Mouse (Mus musculus): ENCODE results near the gene Masp2. TPM values are rescaled to one million over a fixed set of nuclear protein-coding genes. Genes with fewer than 3 reads are reported as not detected.

Gene Masp2
- total and polyA plus RNA-seq, 2 experiments from 2014 or later, result not detected

DNA sequence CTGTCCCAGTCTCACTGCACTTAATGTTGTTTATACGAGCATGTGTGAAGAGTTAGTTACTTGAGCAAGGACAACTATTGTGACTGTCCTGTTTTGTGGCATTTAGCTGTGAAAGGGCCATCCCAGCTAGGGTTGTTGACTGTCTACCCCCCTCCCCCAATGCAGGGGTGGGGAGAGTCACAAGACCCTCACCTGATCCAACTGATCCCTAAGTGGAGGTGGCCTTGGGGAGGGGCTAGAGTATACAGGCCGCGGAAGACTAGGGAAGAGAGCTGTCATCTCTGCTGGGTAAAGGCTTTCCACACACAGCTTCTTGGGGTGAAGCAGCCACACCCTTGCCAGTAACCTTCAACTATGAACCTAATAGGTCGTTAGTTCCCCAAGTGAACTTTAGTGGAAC lies 2.0 kb upstream of the Masp2 start:
- WGBS, result 80% methylated on average over 4 of the region's 4 CpGs
- no peak for TF ChIP-seq CTCF (IDR thresholded peaks at IDR 0.05; ENCODE audit: low read depth)
- peaks cover 17% of the 10 kb centered on the region for H3K36me3 ChIP-seq (replicated peaks; ENCODE audit: control insufficient read depth, insufficient read depth, low read length)

DNA sequence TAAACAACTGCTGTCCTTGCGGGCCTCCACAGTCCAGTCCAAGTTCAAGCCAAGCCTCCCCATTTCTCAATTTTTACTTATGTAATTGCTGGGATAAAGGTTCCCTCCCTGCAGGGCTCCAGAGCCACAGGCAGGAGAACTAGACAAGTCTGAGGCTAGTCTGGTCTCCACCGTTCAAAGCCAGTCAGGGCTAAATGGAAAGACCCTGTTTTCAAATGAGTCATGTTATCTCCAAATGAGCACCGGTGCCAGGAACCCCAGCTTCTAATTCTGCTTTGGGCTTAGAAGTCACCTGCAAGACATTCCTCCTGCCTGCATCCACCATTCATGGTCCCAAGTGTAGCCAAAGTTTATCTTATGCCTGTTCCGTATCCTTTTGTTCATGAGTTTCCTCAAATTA lies 483 bp upstream of the Masp2 start:
- no peaks in the 10 kb centered on the region for H3K9me3 ChIP-seq (replicated peaks; ENCODE audit: control insufficient read depth, low read length)
- H3K36me3 ChIP-seq (replicated peaks; ENCODE audit: control insufficient read depth, insufficient read depth, low read length), result peaks cover 2% of the 10 kb centered on the region; the same call in 1 of the 2 replicates
- H3K27ac ChIP-seq (ENCODE audit: low read depth), result no peak overlapping the region
- no peak overlapping the region for H3K4me2 ChIP-seq (ENCODE audit: low read depth, low read length)
- no peak for TF ChIP-seq CTCF (IDR thresholded peaks at IDR 0.05; ENCODE audit: low read depth)
- TF ChIP-seq EP300 (IDR thresholded peaks at IDR 0.05; ENCODE audit: low read depth), result no peak
- no peaks in the 10 kb centered on the region for H3K27me3 ChIP-seq (ENCODE audit: control insufficient read depth, insufficient read depth, low read length)
- H3K4me3 ChIP-seq (ENCODE audit: low read depth, low read length), result no peak overlapping the region
- no peak overlapping the region for H3K9ac ChIP-seq (replicated peaks; ENCODE audit: low read depth, low read length)
- 54% methylated on average over 4 of the region's 4 CpGs for WGBS
- DNase-seq (ENCODE audit: low spot score) (no peak), ATAC-seq (ENCODE audit: insufficient read depth, low read depth) (no peak)
- no peaks in the 10 kb centered on the region for H3K4me1 ChIP-seq (ENCODE audit: control insufficient read depth, insufficient read depth)

More for the DNA sequence above, 2.0 kb upstream of the Masp2 start:
- H3K4me2 ChIP-seq (ENCODE audit: low read depth, low read length), result no peak overlapping the region
- no peak overlapping the region for H3K27ac ChIP-seq (ENCODE audit: low read depth)
- ATAC-seq (ENCODE audit: insufficient read depth, low read depth) (no peak), DNase-seq (ENCODE audit: low spot score) (no peak)
- H3K27me3 ChIP-seq (ENCODE audit: control insufficient read depth, insufficient read depth, low read length), result no peaks in the 10 kb centered on the region
- H3K4me3 ChIP-seq (ENCODE audit: low read depth, low read length), result no peak overlapping the region
- H3K9me3 ChIP-seq (replicated peaks; ENCODE audit: control insufficient read depth, low read length), result no peaks in the 10 kb centered on the region
- H3K4me1 ChIP-seq (ENCODE audit: control insufficient read depth, insufficient read depth), result no peaks in the 10 kb centered on the region
- no peak overlapping the region for H3K9ac ChIP-seq (replicated peaks; ENCODE audit: low read depth, low read length)

DNA sequence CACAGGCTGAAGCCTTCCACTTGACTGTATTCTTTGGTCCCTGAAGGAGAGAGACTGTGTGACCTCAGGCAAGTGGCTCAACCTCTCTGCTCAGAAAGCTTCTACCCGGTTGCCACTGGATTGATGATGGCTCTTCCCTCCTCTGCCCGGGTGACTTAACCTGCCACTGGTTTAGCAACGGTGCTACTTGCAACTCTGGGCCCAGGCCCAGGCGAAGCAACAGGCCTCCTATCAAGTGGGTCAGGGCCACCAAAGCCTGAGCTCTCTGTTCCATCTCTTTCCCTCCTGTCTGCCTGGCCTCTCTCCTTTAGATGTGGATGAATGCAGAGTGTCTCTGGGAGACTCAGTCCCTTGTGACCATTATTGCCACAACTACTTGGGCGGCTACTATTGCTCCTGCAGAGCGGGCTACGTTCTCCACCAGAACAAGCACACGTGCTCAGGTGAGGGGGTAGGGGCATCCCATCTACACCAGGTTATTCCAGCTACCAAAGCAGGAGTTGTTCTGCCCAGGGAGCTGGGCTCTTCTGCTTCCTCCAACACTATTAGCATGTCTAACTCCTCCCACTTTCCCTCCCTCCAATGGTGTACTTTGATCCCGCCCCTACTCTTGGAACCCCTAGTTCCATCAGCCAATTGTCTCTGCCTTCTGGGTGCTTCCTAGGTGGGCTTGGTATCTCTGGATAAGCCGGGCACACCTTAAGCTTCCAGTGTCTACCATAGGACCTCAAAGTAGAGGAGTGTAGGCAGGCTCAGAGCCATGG lies 1.2 kb downstream of the Masp2 start:
- Histone ChIP-seq H3K9ac (replicated peaks; ENCODE audit: low read depth, low read length) (no peak overlapping the region), H3K27me3 (ENCODE audit: control insufficient read depth, insufficient read depth, low read length) (no peaks in the 10 kb centered on the region), H3K4me1 (ENCODE audit: control insufficient read depth, insufficient read depth) (0 out of 2 replicates have a peak, but pooled peaks cover 4% of the 10 kb centered on the region), H3K27ac (ENCODE audit: low read depth) (no peak overlapping the region), H3K9me3 (replicated peaks; ENCODE audit: control insufficient read depth, low read length) (no peaks in the 10 kb centered on the region), H3K36me3 (replicated peaks; ENCODE audit: control insufficient read depth, insufficient read depth, low read length) (no peaks in the 10 kb centered on the region), H3K4me3 (ENCODE audit: low read depth, low read length) (no peak overlapping the region), H3K4me2 (ENCODE audit: low read depth, low read length) (no peak overlapping the region)
- WGBS, result 74% methylated on average over 10 of the region's 10 CpGs
- DNase-seq (ENCODE audit: low spot score) (no peak), ATAC-seq (ENCODE audit: insufficient read depth, low read depth) (no peak)
- TF ChIP-seq CTCF (IDR thresholded peaks at IDR 0.05; ENCODE audit: low read depth) (no peak), EP300 (IDR thresholded peaks at IDR 0.05; ENCODE audit: low read depth) (no peak)

DNA sequence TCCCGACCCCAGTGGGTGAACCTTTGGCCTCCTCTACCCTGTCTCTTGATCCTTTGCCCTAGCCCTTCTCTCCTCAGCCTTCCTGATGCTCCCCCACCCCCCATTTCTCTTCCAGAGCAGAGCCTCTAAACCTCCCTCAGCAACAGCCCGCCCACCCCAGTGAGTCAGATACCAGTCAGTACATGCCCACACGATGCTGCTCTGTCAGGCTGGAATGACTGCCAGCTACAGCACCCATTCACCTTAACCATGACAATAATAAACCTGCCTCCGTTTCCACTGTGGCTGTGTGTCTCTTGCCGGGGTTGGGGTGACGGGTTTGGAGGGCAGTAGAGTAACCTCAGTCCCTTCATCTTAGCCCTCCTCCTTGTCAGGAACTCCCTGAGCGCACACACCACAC lies 1.8 kb downstream of the Masp2 start:
- H3K9ac ChIP-seq (replicated peaks; ENCODE audit: low read depth, low read length), result no peak overlapping the region
- TF ChIP-seq EP300 (IDR thresholded peaks at IDR 0.05; ENCODE audit: low read depth) (no peak), CTCF (IDR thresholded peaks at IDR 0.05; ENCODE audit: low read depth) (no peak)

DNA sequence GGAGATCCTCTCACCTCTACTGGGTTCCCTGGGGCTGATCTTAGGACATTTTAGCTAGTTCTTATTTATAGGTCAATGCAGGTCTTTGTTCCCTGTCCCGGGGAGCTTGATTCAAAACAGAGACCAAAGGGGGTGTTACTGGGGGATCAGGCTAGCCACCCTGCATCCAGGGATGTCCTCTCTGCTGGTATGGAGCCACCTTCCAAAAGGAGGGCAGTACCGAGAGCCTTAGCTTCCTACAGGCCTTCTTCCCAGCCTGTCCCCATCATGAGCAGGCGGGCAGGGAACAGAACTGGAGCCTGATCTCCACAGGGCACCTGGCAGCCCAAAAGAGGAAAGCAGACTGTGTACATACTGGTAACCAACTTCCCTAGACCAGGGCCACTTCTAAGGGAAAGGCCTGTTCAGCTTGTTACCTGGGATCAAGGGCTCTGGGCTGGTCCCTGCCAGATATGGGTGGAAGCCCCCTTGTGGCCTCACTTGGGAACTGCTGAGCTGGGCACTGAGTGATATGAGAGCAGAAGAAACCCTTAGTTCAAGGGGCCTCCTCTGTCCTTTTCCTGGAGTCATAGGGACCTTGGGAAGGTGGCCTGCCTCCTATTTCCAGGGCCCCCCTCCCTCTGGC lies 2.3 kb downstream of the Masp2 start:
- Histone ChIP-seq H3K9me3 (replicated peaks; ENCODE audit: control insufficient read depth, low read length) (no peaks in the 10 kb centered on the region), H3K36me3 (replicated peaks; ENCODE audit: control insufficient read depth, insufficient read depth, low read length) (no peaks in the 10 kb centered on the region), H3K4me3 (ENCODE audit: low read depth, low read length) (no peak overlapping the region), H3K4me1 (ENCODE audit: control insufficient read depth, insufficient read depth) (0 out of 2 replicates have a peak, but pooled peaks cover 7% of the 10 kb centered on the region), H3K9ac (replicated peaks; ENCODE audit: low read depth, low read length) (no peak overlapping the region), H3K27me3 (ENCODE audit: control insufficient read depth, insufficient read depth, low read length) (no peaks in the 10 kb centered on the region), H3K27ac (ENCODE audit: low read depth) (no peak overlapping the region), H3K4me2 (ENCODE audit: low read depth, low read length) (no peak overlapping the region)
- TF ChIP-seq EP300 (IDR thresholded peaks at IDR 0.05; ENCODE audit: low read depth), result no peak
- peak; percentile 61 for TF ChIP-seq CTCF (IDR thresholded peaks at IDR 0.05; ENCODE audit: low read depth)
- WGBS, result 91% methylated on average over 3 of the region's 3 CpGs
- ATAC-seq (ENCODE audit: insufficient read depth, low read depth) (peak; percentile 27; the same call in 1 of the 2 replicates), DNase-seq (ENCODE audit: low spot score) (no peak)

More for the DNA sequence above, 1.8 kb downstream of the Masp2 start:
- H3K4me3 ChIP-seq (ENCODE audit: low read depth, low read length), result no peak overlapping the region
- no peak overlapping the region for H3K4me2 ChIP-seq (ENCODE audit: low read depth, low read length)
- no peaks in the 10 kb centered on the region for H3K36me3 ChIP-seq (replicated peaks; ENCODE audit: control insufficient read depth, insufficient read depth, low read length)
- WGBS, result 72% methylated on average over 7 of the region's 7 CpGs
- H3K27ac ChIP-seq (ENCODE audit: low read depth), result no peak overlapping the region
- ATAC-seq (ENCODE audit: insufficient read depth, low read depth) (no peak), DNase-seq (ENCODE audit: low spot score) (no peak)
- H3K27me3 ChIP-seq (ENCODE audit: control insufficient read depth, insufficient read depth, low read length), result no peaks in the 10 kb centered on the region
- H3K4me1 ChIP-seq (ENCODE audit: control insufficient read depth, insufficient read depth), result 0 out of 2 replicates have a peak, but pooled peaks cover 7% of the 10 kb centered on the region
- no peaks in the 10 kb centered on the region for H3K9me3 ChIP-seq (replicated peaks; ENCODE audit: control insufficient read depth, low read length)

Data from heart, postnatal 0 days (tissue).